Mouse (Mus musculus) cerebellum, adult 8-10 months (tissue): ENCODE measurements at regions not wholly inside any gene's neighbourhood (a gene's known extent, or its start where the extent isn't known, plus 50 kb on each side); places are given as distances from the start of the nearest gene placed in this dataset.

ENCODE experiments used
- DNase-seq: peaks from one replicate; pipeline ENCODE4 v3.0.0; 2022

DNA sequence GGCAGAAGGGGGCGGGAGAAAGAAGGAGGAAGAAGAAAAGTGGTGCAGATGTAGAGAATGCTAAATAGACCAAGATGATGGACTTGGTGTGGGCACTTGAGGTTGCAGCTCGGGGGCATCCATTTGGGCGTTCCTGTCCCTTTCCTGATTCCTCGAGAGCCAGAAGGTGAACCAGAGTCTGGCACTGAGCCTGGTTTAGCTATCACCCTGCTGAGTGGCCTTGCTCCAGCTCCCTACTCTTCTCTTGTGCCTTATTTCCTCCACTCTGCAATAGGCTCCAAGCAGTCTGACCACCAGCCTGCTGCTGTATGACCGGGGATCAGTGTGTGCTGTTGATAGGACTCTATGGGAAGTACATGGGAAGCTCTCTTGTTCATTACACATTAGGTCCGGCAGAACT lies 68.1 kb downstream of the Efnb1 start:
- no peak for DNase-seq

DNA sequence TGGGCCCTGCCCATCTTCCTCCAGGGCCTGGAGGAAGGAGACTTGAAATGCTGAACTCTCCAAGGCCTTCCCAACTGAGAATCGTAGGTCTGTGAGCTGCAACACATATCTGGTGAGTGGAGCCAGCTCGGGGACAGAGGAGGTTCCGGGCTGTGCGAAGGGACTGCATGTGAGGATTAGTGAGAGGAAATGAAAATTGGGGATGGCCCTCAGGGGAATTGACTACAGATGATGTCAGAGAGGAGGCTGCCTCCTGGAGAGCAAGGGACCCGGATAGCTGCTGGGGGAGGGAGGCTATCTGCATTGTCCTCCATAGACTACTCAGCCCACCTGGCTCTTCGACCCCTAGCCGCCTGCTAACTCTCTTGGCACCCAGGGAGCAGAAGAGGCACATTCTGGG lies 65.2 kb downstream of the Efnb1 start:
- no peak for DNase-seq

DNA sequence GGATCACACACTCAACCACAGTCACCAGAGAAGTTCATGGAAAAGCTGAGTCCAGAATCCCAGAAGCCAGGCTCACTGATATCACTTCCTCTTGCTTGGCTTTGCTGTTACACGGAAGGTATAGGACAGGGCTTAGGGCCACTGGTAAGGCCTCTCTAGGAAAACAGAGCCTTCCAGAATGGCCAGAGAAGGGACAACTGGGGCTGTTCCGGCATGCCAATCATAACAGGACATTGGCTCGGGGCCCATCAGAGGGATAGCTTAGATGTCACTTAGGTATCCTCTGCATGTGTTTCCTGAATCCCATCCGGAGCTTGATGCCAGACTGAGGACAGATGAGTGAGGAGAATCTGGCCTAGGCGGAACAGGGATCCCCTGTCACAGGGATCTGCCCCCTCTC lies 63.7 kb downstream of the Efnb1 start:
- no peak for DNase-seq

DNA sequence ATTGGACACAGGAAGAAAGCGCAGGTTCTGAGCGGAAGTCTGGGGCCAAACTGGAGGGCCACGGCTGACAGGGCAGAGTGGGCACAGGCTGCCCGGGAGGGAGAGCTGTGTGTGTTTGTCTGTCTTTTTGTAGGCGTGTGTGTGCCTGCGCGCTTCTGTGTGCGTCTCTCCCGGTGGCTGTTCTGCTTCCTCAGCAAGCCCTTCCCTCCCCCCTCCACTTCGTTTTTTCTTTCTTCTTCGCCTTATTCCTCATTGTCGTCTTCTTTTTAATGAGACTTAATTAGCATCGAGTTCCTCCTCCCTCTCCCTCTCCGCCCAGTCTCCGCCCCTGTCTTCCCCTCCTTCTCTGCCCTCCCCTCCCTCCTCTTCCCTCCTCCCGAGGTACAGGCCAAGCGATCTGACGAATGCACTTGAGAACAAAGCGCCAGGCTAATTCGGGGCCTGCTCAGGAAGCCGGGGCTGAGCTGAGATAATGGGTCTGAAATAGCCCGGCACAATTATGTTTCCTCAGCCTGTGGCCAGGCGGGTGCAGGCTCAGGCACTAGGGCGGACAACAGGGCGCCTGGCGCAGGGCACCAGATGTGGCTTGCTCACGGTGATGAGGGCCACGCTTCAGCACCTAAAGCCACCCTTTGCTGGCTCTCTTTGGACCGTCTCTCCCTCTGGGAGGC lies 63.2 kb downstream of the Efnb1 start:
- DNase-seq: peak; percentile 33
